8 mouse cellular contexts compared by ENCODE assay signal in genomic region chr11:68692010-68692692, GRCm38 (mm10). TPM values are rescaled to one million over a fixed set of nuclear protein-coding genes. Genes with fewer than 3 reads are reported as not detected.
A peak's percentile ranks its signal among the peaks of the same experiment; 100 is the strongest.
DNase-seq lines count a peak whose midpoint lies in the region; ATAC-seq and TF ChIP-seq lines count a peak whose summit lies in the region.

No protein-coding gene starts in this region.

- WGBS in embryonic facial prominence, embryonic 14.5 days = under 1% methylated on average over 32 of the region's 34 CpGs
- whole genome bisulfite sequencing in intestine, postnatal 0 days = under 1% methylated on average over 34 of the region's 34 CpGs
- under 1% methylated on average over 34 of the region's 34 CpGs for WGBS in midbrain, embryonic 16.5 days

- peak overlapping the region; percentile 94 for H3K9ac ChIP-seq in embryonic facial prominence, embryonic 14.5 days (ENCODE audit: low read depth, low read length)
- peak overlapping the region; percentile 58 for H3K9ac ChIP-seq in intestine, postnatal 0 days (ENCODE audit: low read depth, low read length)
- peak overlapping the region; percentile 96 for H3K9ac ChIP-seq in midbrain, embryonic 16.5 days (ENCODE audit: low read depth, low read length)

- no peaks in the 10 kb centered on the region for H3K27me3 ChIP-seq in embryonic facial prominence, embryonic 14.5 days (replicated peaks; ENCODE audit: control insufficient read depth, insufficient read depth, low read length)
- peaks cover 4% of the 10 kb centered on the region; the same call in 1 of the 2 replicates for H3K27me3 ChIP-seq in intestine, postnatal 0 days (replicated peaks; ENCODE audit: control insufficient read depth, insufficient read depth, low read length)
- H3K27me3 ChIP-seq in midbrain, embryonic 16.5 days (ENCODE audit: control insufficient read depth, insufficient read depth, low read depth, low read length) = no peaks in the 10 kb centered on the region

- H3K4me1 ChIP-seq in embryonic facial prominence, embryonic 14.5 days (ENCODE audit: control insufficient read depth, insufficient read depth, low read length) = peaks cover 11% of the 10 kb centered on the region
- no peaks in the 10 kb centered on the region for H3K4me1 ChIP-seq in intestine, postnatal 0 days (replicated peaks; ENCODE audit: control insufficient read depth, insufficient read depth, low read length)
- H3K4me1 ChIP-seq in midbrain, embryonic 16.5 days (ENCODE audit: control insufficient read depth, insufficient read depth, low read length) = peaks cover 14% of the 10 kb centered on the region

- peak overlapping the region; percentile 98 for H3K27ac ChIP-seq in embryonic facial prominence, embryonic 14.5 days (replicated peaks; ENCODE audit: low read depth, low read length)
- peak overlapping the region; percentile 60 for H3K27ac ChIP-seq in intestine, postnatal 0 days (ENCODE audit: low read depth, low read length)
- peak overlapping the region; percentile 95 for H3K27ac ChIP-seq in midbrain, embryonic 16.5 days (ENCODE audit: low read length)

- no peak for ATAC-seq in embryonic facial prominence, embryonic 14.5 days (ENCODE audit: low read depth)
- no peak for ATAC-seq in intestine, postnatal 0 days
- ATAC-seq in midbrain, embryonic 16.5 days = peak; percentile 27

- no peaks in the 10 kb centered on the region for H3K36me3 ChIP-seq in embryonic facial prominence, embryonic 14.5 days (ENCODE audit: control insufficient read depth, insufficient read depth, low read length)
- no peaks in the 10 kb centered on the region for H3K36me3 ChIP-seq in intestine, postnatal 0 days (ENCODE audit: control insufficient read depth, insufficient read depth)
- no peaks in the 10 kb centered on the region for H3K36me3 ChIP-seq in midbrain, embryonic 16.5 days (ENCODE audit: control insufficient read depth, insufficient read depth, low read length)

- peak overlapping the region; percentile 92 for H3K4me3 ChIP-seq in embryonic facial prominence, embryonic 14.5 days (ENCODE audit: low read depth, low read length)
- H3K4me3 ChIP-seq in intestine, postnatal 0 days (ENCODE audit: low read depth, low read length) = peak overlapping the region; percentile 63
- H3K4me3 ChIP-seq in midbrain, embryonic 16.5 days (ENCODE audit: low read depth, low read length) = peak overlapping the region; percentile 87

- peak overlapping the region; percentile 90 for H3K4me2 ChIP-seq in embryonic facial prominence, embryonic 14.5 days (ENCODE audit: low read depth, low read length)
- peak overlapping the region; percentile 87 for H3K4me2 ChIP-seq in intestine, postnatal 0 days (replicated peaks; ENCODE audit: low read depth)
- H3K4me2 ChIP-seq in midbrain, embryonic 16.5 days (ENCODE audit: low read length) = peak overlapping the region; percentile 74

- H3K9me3 ChIP-seq in embryonic facial prominence, embryonic 14.5 days (ENCODE audit: control insufficient read depth, low read length) = no peaks in the 10 kb centered on the region
- H3K9me3 ChIP-seq in intestine, postnatal 0 days (ENCODE audit: control insufficient read depth) = no peaks in the 10 kb centered on the region
- H3K9me3 ChIP-seq in midbrain, embryonic 16.5 days (replicated peaks; ENCODE audit: control insufficient read depth, low read length, poor library complexity, severe bottlenecking) = no peaks in the 10 kb centered on the region

- TF ChIP-seq CTCF in intestine, postnatal 0 days (IDR thresholded peaks at IDR 0.05; ENCODE audit: low read depth) = peak; percentile 41; the same call in 1 of the 2 replicates

- DNase-seq in layer of hippocampus, adult 9-11 months = peak; percentile 12
- DNase-seq in layer of hippocampus, adult 18-20 months (ENCODE audit: low spot score in 2 of 2) = no peak
- peak; percentile 24 for DNase-seq in adrenal gland, adult 8-10 months
- DNase-seq in embryonic facial prominence, embryonic 14.5 days (ENCODE audit: low spot score) = peak; percentile 20
- DNase-seq in thymus, postnatal 25 days = no peak
- DNase-seq in layer of hippocampus, postnatal 25 days (ENCODE audit: extremely low spot score in 1 of 2, low spot score in 1 of 2) = no peak

RNA-seq across cellular contexts. Expression of gene Myh10, which starts 0.8 kb away (rescaled TPM):
- 100 to 1,000 TPM; 140 to 146 TPM for total RNA-seq in layer of hippocampus, adult 18-20 months (2021)
- total RNA-seq in adrenal gland, adult 8-10 months (2022) = 10 to 100 TPM; 42.2 to 60.3 (median 49.1) TPM
- polyA plus RNA-seq in embryonic facial prominence, embryonic 14.5 days (2014; fragmentation: Nextera tagmentation; extraction: Ambion mirVana) = 103 and 117 TPM in 2 replicates
- 16.7 and 16.8 TPM in 2 replicates for polyA plus RNA-seq in intestine, postnatal 0 days (2015; fragmentation: Nextera tagmentation; extraction: Ambion mirVana)
- polyA plus RNA-seq in midbrain, embryonic 16.5 days (2015; fragmentation: Nextera tagmentation; extraction: Ambion mirVana) = 94.9 and 104 TPM in 2 replicates
- total RNA-seq in layer of hippocampus, postnatal 25 days (2021) = 100 to 1,000 TPM; 122 to 139 TPM

Comparison
In these comparisons a context has a peak if more than half of its experiments do, and no peak if none do; other contexts are left out.
1. DNase-seq: peak in layer of hippocampus, adult 9-11 months (single experiment), adrenal gland, adult 8-10 months (single experiment) and embryonic facial prominence, embryonic 14.5 days (single experiment); none in layer of hippocampus, adult 18-20 months (0 of 2), thymus, postnatal 25 days (single experiment) and layer of hippocampus, postnatal 25 days (0 of 2).
2. Peak in every context shown above with its lines, with median percentiles within 50 percentile points of each other: H3K27ac ChIP-seq, H3K4me2 ChIP-seq, H3K4me3 ChIP-seq and H3K9ac ChIP-seq.